Mouse (Mus musculus) CH12F3 (cell line): ENCODE measurements around the gene Zcchc14.

Experiments used
- in situ Hi-C: fragments of 300-500 bp; cut with MboI; formaldehyde crosslinking; loops from 2 replicates; pipeline ENCODE4 v1.14.3; 2020; ENCODE audit warnings: low sequenced_read_pairs

Zcchc14 gene

GRCm38 (mm10) chr8:121631645-121632071 lies 21.0 kb downstream of the Zcchc14 start:
- in situ Hi-C loops, result no loop called here

GRCm38 (mm10) chr8:121628681-121629080 lies 24.0 kb downstream of the Zcchc14 start:
- in situ Hi-C loops, result no loop called here

- in situ Hi-C loops, result no loop called here
Measured at GRCm38 (mm10) chr8:121623043-121623442, 29.7 kb downstream of the Zcchc14 start.

DNA sequence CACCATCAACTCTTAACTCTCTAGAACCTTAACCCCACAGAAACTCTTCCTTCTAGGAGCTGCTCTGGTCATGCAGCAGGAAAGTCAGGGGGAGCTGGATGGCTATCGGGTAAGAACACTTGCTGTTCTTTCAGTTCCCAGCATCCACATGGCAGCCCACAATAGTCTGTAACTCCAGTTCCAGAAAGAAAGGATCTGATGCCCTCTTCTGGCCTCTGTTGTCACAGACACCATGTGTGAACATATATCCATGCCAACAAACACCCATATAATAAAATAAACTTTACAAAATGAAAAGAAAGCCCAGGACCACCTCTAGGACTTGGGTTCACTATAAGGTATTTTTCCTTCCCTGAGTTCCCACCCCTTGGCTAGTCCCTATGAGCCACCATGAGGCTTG lies 30.8 kb downstream of the Zcchc14 start:
- in situ Hi-C loops, result no loop called here

DNA sequence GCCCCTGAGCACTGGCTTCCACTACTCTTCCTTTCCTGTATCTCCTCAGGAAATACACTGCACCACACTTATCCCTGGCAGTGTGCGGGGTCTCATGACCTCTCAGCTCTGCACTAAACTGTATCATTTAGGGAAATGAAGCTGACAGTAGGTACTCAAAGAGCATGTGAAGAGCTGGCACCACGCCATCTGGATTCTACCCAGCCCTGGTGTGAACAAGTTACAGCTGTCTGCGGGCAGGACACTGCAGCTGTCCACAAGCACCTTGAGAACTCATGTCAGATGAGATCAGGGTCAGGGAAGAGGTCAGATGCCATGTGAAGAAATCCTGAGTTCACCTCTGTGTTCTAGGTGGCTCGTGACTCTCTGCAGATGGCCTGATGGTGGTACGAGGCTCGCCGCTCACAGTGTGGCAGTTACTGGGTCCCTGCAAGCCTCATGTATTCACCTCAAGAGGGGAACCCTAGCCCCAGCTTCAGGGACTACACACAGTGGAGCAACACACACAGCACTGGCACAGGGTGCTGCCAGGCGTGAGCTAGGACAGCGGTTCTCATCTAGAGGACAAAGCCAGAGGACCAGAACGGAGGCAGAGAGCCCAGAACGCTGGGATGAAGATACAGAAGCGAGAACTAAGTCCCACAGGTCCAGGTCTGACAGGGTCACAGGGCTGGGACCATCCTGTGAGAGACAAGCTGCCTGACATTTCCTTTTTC lies 31.7 kb downstream of the Zcchc14 start:
- in situ Hi-C loops, result no loop called here

GRCm38 (mm10) chr8:121619401-121619995 lies 33.2 kb downstream of the Zcchc14 start:
- in situ Hi-C loops, result no loop called here

- in situ Hi-C loops, result no loop called here
Measured at GRCm38 (mm10) chr8:121613419-121613818, 39.3 kb downstream of the Zcchc14 start.

- in situ Hi-C loops, result no loop called here
Measured at GRCm38 (mm10) chr8:121609916-121610315, 42.8 kb downstream of the Zcchc14 start.

GRCm38 (mm10) chr8:121609251-121609650 lies 43.5 kb downstream of the Zcchc14 start:
- in situ Hi-C loops, result no loop called here

GRCm38 (mm10) chr8:121607661-121608060 lies 45.0 kb downstream of the Zcchc14 start:
- in situ Hi-C loops, result no loop called here

GRCm38 (mm10) chr8:121603801-121604200 lies 48.9 kb downstream of the Zcchc14 start:
- in situ Hi-C loops, result no loop called here

GRCm38 (mm10) chr8:121602860-121603259 lies 49.8 kb downstream of the Zcchc14 start:
- in situ Hi-C loops, result no loop called here

- in situ Hi-C loops, result no loop called here
Measured at GRCm38 (mm10) chr8:121602411-121602810, 50.3 kb downstream of the Zcchc14 start.

DNA sequence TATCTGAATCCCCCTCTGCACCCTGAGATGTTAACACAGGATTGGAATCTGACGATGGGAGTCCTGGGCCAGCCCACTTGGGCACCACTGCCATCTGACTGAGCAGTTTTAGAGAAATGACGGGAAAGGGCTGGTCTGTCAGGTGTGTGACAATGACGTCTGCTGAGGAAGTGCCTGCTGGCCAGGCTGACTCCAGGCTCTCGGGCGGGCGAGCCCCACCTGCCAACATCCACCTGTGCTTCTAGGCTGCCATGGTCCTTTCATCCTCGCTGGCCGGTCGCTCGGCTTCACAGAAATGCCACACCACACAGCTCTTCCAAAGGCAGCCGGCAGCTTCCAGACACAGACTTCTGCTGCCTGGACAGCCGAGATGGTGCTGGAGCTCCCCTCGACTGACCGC lies 52.9 kb downstream of the Zcchc14 start:
- in situ Hi-C loops, result loop anchor here (10.0 to 25.0 kb wide), 2 partner anchors 55 to 337 kb away; partner anchors contain the start of genes 1700018B08Rik, Banp and Car5a

DNA sequence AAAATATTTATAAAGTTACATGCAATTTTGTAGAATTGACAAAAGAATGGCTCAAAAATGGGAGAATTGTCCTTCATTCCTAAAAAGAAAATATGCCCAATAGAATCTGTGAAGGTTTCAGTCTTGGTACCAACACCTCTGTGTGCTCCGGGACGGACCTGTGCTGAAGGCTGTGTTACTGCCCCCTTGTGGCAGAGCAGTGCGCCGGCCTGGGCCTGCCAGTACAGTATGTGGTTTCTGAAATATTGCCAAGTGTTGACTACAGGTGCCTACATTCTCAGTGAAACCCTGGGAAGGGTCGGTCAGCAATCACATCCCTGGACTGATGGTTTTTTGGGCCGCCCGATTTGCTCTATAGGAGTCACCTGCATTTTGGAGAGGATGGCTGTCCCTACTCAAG lies 53.8 kb downstream of the Zcchc14 start:
- in situ Hi-C loops, result loop anchor here (10.0 to 25.0 kb wide), 2 partner anchors 54 to 338 kb away; partner anchors contain the start of genes 1700018B08Rik, Banp and Car5a

DNA sequence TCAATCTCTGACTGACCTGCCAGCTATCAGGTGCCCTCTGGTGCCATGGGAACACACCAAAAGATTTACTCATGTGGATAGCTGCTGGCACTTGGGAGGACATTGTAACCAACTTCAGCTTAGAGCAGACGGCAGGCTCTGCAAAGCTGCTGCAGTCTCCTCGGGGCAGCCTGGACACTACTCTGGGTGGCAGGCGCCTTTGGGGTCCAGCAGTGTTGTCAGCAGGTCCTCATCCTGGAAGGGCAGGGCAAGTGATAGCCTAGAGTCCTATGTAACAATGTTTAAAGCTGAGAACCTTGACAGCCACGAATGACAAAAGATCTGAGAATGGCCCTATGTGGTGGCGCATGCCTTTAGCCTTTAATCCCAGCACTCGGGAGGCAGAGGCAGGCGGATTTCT lies 54.5 kb downstream of the Zcchc14 start:
- in situ Hi-C loops, result loop anchor here (10.0 to 25.0 kb wide), 2 partner anchors 53 to 339 kb away; partner anchors contain the start of genes 1700018B08Rik, Banp and Car5a

DNA sequence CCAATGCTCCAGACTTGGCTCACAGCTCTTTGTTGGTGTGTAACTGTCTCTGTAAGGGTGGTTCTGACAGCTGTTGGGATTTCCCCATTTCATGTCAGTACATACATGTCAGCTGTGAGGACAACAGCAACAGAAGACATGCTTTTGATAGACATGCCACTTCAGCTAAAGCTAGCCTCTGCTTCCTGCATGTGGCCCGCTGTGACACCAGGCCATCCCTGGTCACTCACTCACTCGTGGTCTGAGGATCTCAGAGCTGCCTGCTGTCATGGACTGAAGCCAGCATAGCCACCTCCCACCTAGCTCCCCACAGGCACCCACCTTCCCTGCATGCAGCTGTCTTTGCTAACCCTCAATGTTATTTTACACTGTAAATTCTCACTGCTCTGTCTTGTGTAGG lies 55.2 kb downstream of the Zcchc14 start:
- in situ Hi-C loops, result loop anchor here (10.0 to 25.0 kb wide), 2 partner anchors 53 to 340 kb away; partner anchors contain the start of genes 1700018B08Rik, Banp and Car5a

GRCm38 (mm10) chr8:121593983-121594382 lies 58.7 kb downstream of the Zcchc14 start:
- in situ Hi-C loops, result loop anchor here (10.0 to 25.0 kb wide), 2 partner anchors 49 to 343 kb away; partner anchors contain the start of genes 1700018B08Rik, Banp and Car5a

- in situ Hi-C loops, result loop anchor here (10.0 to 25.0 kb wide), 2 partner anchors 48 to 344 kb away; partner anchors contain the start of genes 1700018B08Rik, Banp and Car5a
Measured at GRCm38 (mm10) chr8:121593293-121593692, 59.4 kb downstream of the Zcchc14 start.

DNA sequence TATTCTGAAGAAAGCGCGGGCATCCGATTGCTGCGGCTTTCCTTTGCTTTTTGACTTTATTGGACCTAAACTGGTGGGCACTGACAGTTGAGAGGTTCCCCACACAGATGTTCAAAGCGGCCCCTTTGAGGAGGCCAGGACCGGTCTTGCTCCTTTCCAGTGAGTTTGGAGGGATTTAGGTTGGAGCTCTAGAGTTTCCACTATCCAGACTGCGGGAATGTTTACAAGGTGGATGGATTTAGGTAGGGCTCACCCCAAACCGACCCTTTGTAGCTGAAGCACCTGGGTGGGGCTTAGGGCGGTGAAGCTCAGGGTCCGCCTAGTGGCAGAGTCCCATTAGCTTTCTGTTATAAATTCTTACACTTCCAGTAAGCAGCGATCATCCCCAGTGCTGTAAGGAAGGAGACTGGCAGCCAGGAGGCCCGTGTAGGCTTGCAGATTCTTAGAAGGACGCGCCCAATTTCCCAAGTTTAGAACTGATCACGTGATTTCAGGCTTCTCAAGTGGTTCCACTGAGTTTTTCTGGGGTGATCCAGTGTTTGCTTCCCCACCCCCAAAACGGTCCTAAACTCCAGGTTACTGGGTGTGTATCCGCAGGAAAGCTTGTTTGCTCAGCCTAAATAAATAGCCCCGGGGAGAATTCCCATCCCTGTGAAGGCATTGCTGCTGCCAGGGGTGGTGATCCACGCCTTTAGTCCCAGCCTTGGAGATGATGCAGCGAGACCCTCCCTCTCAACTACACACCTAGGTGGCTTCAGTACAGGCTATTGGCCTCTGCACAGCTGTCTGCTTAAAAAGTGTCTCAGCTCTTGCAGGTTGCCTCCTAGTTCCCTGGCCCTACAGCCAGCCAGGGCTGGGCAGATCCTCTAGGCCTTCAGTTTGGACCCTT lies 61.3 kb downstream of the Zcchc14 start:
- in situ Hi-C loops, result loop anchor here (10.0 to 25.0 kb wide), 2 partner anchors 47 to 346 kb away; partner anchors contain the start of genes 1700018B08Rik, Banp and Car5a
